Mouse (Mus musculus) adrenal gland, postnatal 36 days (tissue): Measurements from ENCODE around the gene Elac2. TPM values are rescaled to one million over a fixed set of nuclear protein-coding genes. Genes with fewer than 3 reads are reported as not detected.

Experiments used
- DNase-seq, 2 experiments: peaks; one replicate each; pipeline ENCODE4 v3.0.0; 2021; ENCODE audit warnings: mixed read lengths in 1 of 2
- long read RNA-seq, 2 experiments: library from polyadenylated mRNA; stranded (forward); transcript quantifications; one replicate each; pipeline ENCODE4 v2.0.0; 2021; ENCODE audit warnings: borderline sequencing depth in 2 of 2
- total RNA-seq, 2 experiments: library from RNA; stranded (reverse); gene quantifications; 2 replicates each; pipeline ENCODE4 v1.2.3; 2021

Elac2 gene
- total RNA-seq = 10 to 100 TPM; 40.4 to 62.4 TPM
- long read RNA-seq, experiment 1, transcript Elac2-201 (25 exons, 2,771 nt) = minor isoform, 6 of 46 reads
- long read RNA-seq, experiment 1, transcript Elac2-202 (24 exons, 2,884 nt) = major isoform, 26 of 46 reads
- long read RNA-seq, experiment 1, partial matches to known transcripts = 8 of 46 reads
- long read RNA-seq, experiment 1, other reads (novel, unspliced or antisense) = 6 of 46 reads
- long read RNA-seq, experiment 2, transcript Elac2-202 (24 exons, 2,884 nt) = major isoform, 18 of 29 reads
- long read RNA-seq, experiment 2, partial matches to known transcripts = 1 of 29 reads
- long read RNA-seq, experiment 2, other reads (novel, unspliced or antisense) = 7 of 29 reads

GRCm38 (mm10) chr11:64978720-64979488, at the start of gene Elac2:
Gene Elac2 (plus strand): TSS chr11:64979038.
- DNase-seq = peak; percentile 96

- no peak for DNase-seq
Measured at GRCm38 (mm10) chr11:64929130-64929529, 49.7 kb upstream of the Elac2 start.

- DNase-seq = no peak
Measured at GRCm38 (mm10) chr11:64931060-64931770, 47.6 kb upstream of the Elac2 start.

DNA sequence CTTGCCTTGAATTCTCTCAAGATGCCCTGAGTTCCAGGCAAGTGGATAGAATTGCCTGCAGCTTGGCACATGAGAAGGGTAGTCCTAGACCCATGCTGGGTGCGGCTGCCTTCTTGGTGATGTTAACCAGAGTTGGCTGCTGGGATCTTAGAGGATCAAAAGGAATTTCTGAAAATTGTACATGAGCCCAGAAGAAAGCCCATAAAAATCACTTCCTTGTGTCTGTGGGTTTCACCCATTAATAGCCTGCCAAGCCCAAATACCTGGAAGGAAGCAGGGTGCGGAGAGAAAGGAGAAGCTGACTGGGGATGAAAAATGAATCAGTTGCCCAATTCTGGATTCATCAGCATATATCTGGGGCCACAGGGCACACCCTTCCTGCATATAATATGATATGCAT, 41.6 kb upstream of the Elac2 start:
- no peak for DNase-seq

DNA sequence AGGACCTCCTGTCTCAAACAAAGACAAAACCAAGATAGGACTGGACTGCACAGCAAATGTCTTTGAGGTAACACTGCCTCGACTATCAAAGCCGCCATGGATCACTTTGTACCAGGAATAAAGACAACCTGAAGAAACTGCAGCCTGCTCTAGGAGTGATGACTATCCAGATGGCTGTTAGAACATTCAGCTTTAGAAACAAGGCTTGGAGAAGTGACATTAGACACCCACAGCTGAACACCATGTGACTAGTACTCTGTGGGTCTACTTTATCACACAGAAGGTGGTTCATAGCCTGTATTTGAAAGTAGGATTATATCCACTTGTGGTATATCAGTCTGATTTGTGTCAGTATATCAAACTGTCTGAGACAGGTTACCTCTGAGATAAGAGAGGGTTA, 37.6 kb upstream of the Elac2 start:
- DNase-seq = no peak

- no peak for DNase-seq
Measured at GRCm38 (mm10) chr11:64949782-64950181, 29.1 kb upstream of the Elac2 start.

DNA sequence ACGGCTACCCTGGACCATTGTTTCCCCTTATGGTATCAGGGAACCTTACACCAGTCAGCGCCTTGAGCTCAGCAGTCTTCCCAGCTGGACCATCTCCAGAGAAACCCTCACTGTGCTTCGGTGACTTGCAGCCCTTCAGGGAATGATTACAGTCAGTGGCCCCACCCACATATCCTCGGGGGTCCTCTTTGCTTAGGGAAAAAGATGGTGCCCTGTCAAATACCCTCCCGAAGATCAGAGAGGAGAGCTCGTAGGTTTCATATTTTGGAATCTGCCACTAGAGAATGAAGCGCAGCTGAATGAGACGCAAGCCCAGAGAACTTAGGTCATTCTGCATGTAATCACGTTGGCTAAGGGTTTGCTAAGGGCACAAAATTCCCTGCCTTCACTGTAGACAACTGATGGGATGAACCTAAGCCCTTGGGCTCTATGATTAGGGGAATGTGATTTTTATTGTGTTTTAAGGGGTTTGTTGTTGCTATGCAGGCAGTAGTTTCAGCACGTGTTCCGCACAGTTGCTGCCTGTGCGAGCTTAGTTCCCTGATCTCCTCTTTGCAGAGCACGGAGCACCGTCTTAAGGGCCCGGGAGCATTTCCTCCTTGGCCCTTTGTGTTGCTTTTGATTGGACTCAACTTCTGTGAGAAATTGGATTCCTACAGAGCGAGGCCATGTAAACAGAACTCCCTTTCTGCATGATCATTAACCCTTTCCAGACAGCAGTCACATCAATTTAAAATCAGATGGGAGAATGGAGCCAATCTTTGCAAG, 21.7 kb upstream of the Elac2 start:
- DNase-seq = no peak

GRCm38 (mm10) chr11:64962629-64963028, 16.2 kb upstream of the Elac2 start:
- no peak for DNase-seq

GRCm38 (mm10) chr11:64968507-64968906, 10.3 kb upstream of the Elac2 start:
- DNase-seq = peak; percentile 64 to 74

DNA sequence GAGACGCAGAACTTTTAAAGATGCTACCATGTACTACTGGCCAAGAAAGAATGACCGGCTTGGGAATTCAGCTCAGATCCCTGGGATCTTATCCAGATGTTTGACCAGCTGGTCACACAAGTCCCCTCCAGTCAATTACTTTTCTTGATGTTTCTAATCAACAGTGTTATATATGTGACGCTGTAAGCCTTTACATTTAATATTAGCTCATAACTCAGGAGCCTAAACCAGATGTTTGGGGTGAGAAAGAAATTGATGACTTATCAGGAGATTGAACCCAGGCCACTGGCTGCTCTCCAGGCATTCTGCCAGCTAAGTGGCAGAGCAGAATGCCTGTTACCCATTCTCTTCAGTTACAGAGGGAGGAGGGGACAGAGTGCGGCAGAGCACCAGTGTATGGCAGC, 9.9 kb upstream of the Elac2 start:
- no peak for DNase-seq

- DNase-seq = peak; percentile 17 to 27
Measured at GRCm38 (mm10) chr11:64971471-64971988, 7.3 kb upstream of the Elac2 start.

DNA sequence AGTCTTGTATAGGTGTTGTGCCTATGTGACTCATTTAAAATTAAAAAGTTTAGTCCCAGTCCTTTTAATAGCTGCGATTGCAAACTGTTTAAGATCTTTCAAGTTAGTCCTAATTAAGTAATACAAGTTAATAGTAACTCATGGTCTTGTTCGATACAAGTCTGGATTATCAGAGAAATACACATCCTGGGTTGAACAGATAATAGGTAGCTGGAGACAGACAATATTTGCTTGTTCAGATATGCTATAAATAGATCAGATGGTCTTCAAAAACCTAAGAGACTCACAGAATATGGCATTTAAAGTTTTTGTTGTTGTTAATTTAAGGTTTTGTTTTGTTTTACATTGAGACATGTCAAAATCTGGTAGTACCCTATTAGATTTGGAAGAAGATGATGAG, 6.4 kb upstream of the Elac2 start:
- DNase-seq = no peak

- no peak for DNase-seq
Measured at GRCm38 (mm10) chr11:64979489-64979845, 629 bp downstream of the Elac2 start.

GRCm38 (mm10) chr11:64988556-64988955, 9.7 kb downstream of the Elac2 start:
- DNase-seq = peak; percentile 23 to 36

GRCm38 (mm10) chr11:64998439-64998838, 19.6 kb downstream of the Elac2 start:
- DNase-seq = no peak

GRCm38 (mm10) chr11:64999685-65000084, 20.8 kb downstream of the Elac2 start:
- no peak for DNase-seq

GRCm38 (mm10) chr11:65001729-65002128, 22.9 kb downstream of the Elac2 start:
- DNase-seq = no peak

DNA sequence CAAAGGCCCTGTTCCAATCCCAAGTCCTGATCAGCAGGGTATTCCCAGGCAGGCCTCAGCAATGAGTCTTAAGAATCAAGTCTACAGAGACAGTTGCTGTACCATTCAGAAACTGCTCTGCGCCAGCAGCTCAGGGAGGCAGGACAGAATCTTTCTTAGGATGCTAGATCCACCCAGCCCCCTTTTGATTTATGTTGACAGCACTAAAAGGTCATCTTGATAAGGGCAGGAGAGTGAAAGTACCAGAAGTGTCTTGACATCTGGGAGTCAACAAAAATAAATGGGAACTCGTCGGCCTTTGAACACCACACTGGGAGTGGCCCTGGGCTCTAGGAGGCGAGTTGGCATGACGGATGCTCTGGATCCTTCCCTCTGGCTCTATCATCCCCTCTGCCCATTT, 24.8 kb downstream of the Elac2 start:
- peak; percentile 38 to 62 for DNase-seq

DNA sequence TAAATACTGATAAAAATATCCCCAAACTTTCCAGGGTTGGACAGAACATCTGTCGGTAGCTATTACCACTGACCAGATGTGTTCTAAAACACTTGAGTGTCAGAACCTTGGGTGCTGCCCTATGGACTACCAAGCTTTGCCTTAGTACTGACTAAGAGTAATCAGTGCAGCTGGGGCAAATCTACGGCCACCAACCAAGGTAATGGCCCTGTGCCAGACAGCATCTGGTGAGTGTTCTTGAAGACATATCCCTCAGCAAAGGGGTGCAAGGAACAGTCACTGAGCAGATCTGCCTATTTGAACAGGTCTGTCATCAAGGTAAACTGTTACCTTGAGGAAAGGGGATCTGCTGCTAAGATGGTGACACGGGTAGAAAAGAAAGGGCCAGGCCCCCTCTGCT, 26.0 kb downstream of the Elac2 start:
- peak; percentile 44 to 52 for DNase-seq

DNA sequence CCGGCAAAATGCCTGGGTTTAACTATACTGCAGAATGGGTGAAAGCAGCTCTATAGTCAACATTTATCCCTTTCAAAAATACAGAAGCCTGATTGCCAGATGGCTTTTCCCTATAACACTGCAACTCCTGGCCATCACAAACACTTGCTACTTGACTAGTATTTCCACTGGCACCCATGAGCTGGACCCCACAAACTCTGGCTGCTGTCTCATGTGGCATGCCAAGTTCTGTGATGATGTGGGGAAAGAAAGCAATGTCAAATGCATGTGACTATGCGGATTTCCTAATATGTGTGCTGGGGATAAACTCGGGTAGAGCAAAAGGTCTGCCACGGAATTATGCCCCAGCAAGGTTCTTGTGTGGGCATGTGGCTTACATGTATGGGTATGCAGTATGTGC, 27.2 kb downstream of the Elac2 start:
- no peak for DNase-seq

DNA sequence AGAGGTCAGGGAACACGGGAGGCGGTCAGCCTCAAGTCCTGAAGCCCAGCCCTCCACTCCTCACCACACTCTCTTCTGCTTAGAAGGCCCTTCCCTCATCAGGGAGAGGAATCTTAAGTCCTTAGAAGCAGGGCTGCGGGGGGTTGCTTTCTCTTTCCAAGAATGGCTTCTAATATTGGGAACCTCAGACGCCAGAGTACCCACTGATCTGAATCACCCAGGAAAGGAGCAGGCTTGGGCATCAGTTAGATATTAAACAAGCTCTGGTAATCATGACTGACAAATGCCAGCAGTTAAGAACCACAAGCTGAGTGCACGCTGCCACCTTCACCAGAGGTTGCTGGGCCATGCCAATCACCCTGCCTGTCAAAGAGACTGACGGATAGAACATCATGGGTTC, 35.1 kb downstream of the Elac2 start:
- DNase-seq = no peak

DNA sequence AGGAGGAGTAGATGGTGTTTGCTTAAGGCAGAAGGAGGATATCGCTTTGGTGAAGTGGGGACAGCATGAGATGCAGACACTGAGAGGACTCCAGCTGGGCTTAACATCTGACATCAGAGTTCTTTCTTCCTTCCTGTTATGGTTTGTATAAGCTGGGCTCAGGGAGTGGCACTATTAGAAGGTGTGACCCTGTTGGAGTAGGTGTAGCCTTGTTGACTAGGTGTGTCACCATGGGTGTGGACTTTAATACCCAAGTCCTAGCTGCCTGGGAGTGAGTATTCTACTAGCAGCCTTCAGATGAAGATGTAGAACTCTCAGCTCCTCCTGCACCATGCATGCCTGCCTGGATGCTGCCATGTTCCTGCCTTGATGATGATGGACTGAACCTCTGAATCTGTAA, 37.9 kb downstream of the Elac2 start:
- no peak for DNase-seq
